Mouse (Mus musculus) spleen, adult 2 months (tissue): ENCODE measurements around the gene Ptpn9. TPM values are rescaled to one million over a fixed set of nuclear protein-coding genes. Genes with fewer than 3 reads are reported as not detected.
A peak's percentile ranks its signal among the peaks of the same experiment; 100 is the strongest.
"Not testable (repeated sequence)": the region's sequence is repeated elsewhere in the genome, so short reads cannot be mapped to it uniquely, and the experiment has no call there.

Experiments
- DNase-seq, 2 experiments: peaks; one replicate each; pipeline versions ENCODE4 v3.0.0 to v3.0.0-alpha.2; 2012 to 2021; ENCODE audit warnings: low spot score in 2 of 2, low read depth in 1 of 2
- H3K27ac ChIP-seq: fragments of 200-500 bp; 2 replicates; pipeline ENCODE4 v1.5.1; 2012; ENCODE audit warnings: low read length, inconsistent platforms; ENCODE audit not compliant: insufficient read depth
- H3K27me3 ChIP-seq: fragments of 200-500 bp; 2 replicates; pipeline ENCODE4 v1.6.1; 2012; ENCODE audit warnings: mild to moderate bottlenecking, moderate library complexity, low read length, inconsistent platforms; ENCODE audit not compliant: control insufficient read depth, insufficient read depth
- H3K36me3 ChIP-seq: fragments of 200-500 bp; 2 replicates; pipeline ENCODE4 v1.6.1; 2012; ENCODE audit warnings: mild to moderate bottlenecking, low read length, inconsistent platforms; ENCODE audit not compliant: control insufficient read depth, insufficient read depth
- H3K4me1 ChIP-seq: fragments of 200-500 bp; 2 replicates; pipeline ENCODE4 v1.6.1; 2011; ENCODE audit warnings: inconsistent platforms; ENCODE audit not compliant: control insufficient read depth, insufficient read depth, insufficient read length
- H3K4me3 ChIP-seq: fragments of 200-500 bp; 2 replicates; pipeline ENCODE4 v1.5.1; 2011; ENCODE audit warnings: mild to moderate bottlenecking, inconsistent platforms; ENCODE audit not compliant: insufficient read depth, insufficient read length; ENCODE audit errors: extremely low read depth
- CTCF ChIP-seq: fragments of 200-500 bp; IDR thresholded peaks from 2 replicates; pipeline ENCODE4 v1.5.1; 2011; ENCODE audit warnings: mild to moderate bottlenecking, inconsistent platforms; ENCODE audit not compliant: insufficient read depth, insufficient read length, insufficient replicate concordance; ENCODE audit errors: extremely low read depth
- POLR2A ChIP-seq: fragments of 200-500 bp; IDR thresholded peaks from 2 replicates; pipeline ENCODE4 v1.6.1; 2011; ENCODE audit warnings: low read depth, low read length, inconsistent platforms
- WGBS: fragments of 180-500 bp; shearing (Covaris S2); methylation state at CpG from one replicate; pipeline ENCODE4 v1.1.7; 2018; 5-methylcytosine and 5-hydroxymethylcytosine counted together
- polyA plus RNA-seq: library from polyadenylated mRNA; depleted of rRNA; stranded (reverse); fragments of >200 nt; gene quantifications from 2 replicates; pipeline ENCODE4 v1.2.3, GENCODE M21; 2012; rRNA removed

Gene Ptpn9
- polyA plus RNA-seq = 13.1 and 21.1 TPM in 2 replicates

GRCm38 (mm10) chr9:56994286-56995197, at the start of gene Ptpn9:
Gene Ptpn9, plus strand, starts transcription at chr9:56994923.
- H3K27me3 ChIP-seq = no peaks in the 10 kb centered on the region
- 4% methylated on average over 61 of the region's 62 CpGs for WGBS
- TF ChIP-seq CTCF = peak; percentile 42; the same call in 1 of the 2 replicates
- no peak for TF ChIP-seq POLR2A
- peak; percentile 45 to 83 for DNase-seq
- H3K4me3 ChIP-seq = peak within 1 kb of the TSS; percentile 77
- H3K36me3 ChIP-seq = no peaks in the 10 kb centered on the region
- peak within 1 kb of the TSS; percentile 59 for H3K27ac ChIP-seq
- H3K4me1 ChIP-seq = peaks cover 3% of the 10 kb centered on the region; the same call in 1 of the 2 replicates

- peak; percentile 48 to 55 for DNase-seq
- H3K4me3 ChIP-seq, H3K4me1 ChIP-seq, H3K36me3 ChIP-seq, H3K27ac ChIP-seq, H3K27me3 ChIP-seq: not testable (repeated sequence)
- 29% methylated on average over 3 of the region's 3 CpGs for WGBS
- TF ChIP-seq CTCF = peak; percentile 12; the same call in 1 of the 2 replicates
These were observed 47.2 kb upstream of the Ptpn9 start for GRCm38 (mm10) chr9:56947481-56947880.

GRCm38 (mm10) chr9:56948699-56949098, 46.0 kb upstream of the Ptpn9 start:
- H3K4me3 ChIP-seq, H3K27ac ChIP-seq, DNase-seq, H3K27me3 ChIP-seq, H3K4me1 ChIP-seq, H3K36me3 ChIP-seq: not testable (repeated sequence)
- 65% methylated on average over 5 of the region's 5 CpGs for WGBS

DNA sequence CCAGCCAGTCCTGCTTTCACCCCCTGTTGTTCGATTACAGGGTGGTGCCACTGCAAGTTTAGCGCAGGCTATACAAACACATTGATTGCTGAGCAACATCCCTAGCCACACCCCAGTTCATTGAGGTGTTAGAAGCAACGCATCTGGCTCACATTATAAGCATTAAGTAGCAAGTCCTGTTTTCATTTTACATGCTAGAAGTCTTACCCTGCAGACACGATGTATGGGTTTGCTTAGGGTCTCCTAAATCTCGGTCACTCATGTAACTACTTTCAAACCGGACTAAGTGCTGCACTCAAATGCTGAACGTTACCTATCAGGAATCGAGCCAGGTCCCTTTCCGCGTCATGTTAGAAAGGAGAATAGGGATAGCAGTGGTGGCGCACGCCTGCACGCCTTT, 45.0 kb upstream of the Ptpn9 start:
- H3K4me1 ChIP-seq = no peaks in the 10 kb centered on the region; the same call in 1 of the 2 replicates
- WGBS = 18% methylated on average over 13 of the region's 13 CpGs
- DNase-seq = no peak
- H3K27me3 ChIP-seq = no peaks in the 10 kb centered on the region
- no peak for TF ChIP-seq POLR2A
- no peak for TF ChIP-seq CTCF
- H3K4me3 ChIP-seq = no peak overlapping the region
- no peaks in the 10 kb centered on the region for H3K36me3 ChIP-seq
- no peak overlapping the region for H3K27ac ChIP-seq

GRCm38 (mm10) chr9:56950414-56951400, 44.0 kb upstream of the Ptpn9 start, which contains the start of gene Snupn:
Gene Snupn, plus strand, starts transcription at chr9:56950878.
- no peak for TF ChIP-seq CTCF
- peak; percentile 85 for TF ChIP-seq POLR2A
- DNase-seq = peak; percentile 95 to 97
- no peaks in the 10 kb centered on the region for H3K36me3 ChIP-seq
- H3K4me1 ChIP-seq = no peaks in the 10 kb centered on the region; the same call in 1 of the 2 replicates
- 1% methylated on average over 50 of the region's 50 CpGs for WGBS
- peak within 1 kb of the TSS; percentile 82 for H3K27ac ChIP-seq
- H3K4me3 ChIP-seq = peak within 1 kb of the TSS; percentile 82
- H3K27me3 ChIP-seq = no peaks in the 10 kb centered on the region

DNA sequence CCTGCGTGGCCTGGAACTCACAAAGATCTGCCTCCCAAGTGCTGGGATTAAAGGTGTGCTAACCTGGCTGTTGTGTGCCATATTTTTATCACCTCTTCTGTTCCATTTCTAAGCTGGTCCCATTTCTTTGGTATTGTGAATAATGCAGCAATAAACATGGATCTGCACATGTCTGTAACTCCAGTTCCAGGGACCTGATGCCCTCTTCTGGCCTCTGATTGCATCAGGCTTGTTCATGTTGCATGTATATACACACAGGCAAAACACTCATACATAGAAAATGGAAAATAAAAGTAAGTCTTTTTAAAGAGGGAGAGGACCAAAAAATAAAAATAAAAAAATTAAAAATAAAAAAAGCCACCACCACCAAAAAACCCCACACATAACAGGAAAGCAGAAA, 41.2 kb upstream of the Ptpn9 start:
- 100% methylated on average over 1 of the region's 1 CpGs for WGBS
- TF ChIP-seq CTCF = no peak
- TF ChIP-seq POLR2A = no peak
- H3K27ac ChIP-seq = no peak overlapping the region
- peaks cover 3% of the 10 kb centered on the region; the same call in 1 of the 2 replicates for H3K36me3 ChIP-seq
- no peak for DNase-seq
- no peak overlapping the region for H3K4me3 ChIP-seq
- no peaks in the 10 kb centered on the region; the same call in 1 of the 2 replicates for H3K4me1 ChIP-seq
- H3K27me3 ChIP-seq = no peaks in the 10 kb centered on the region
